Mouse (Mus musculus): ENCODE data around the gene Erbb3. TPM values are rescaled to one million over a fixed set of nuclear protein-coding genes. Genes with fewer than 3 reads are reported as not detected.
"Not testable (repeated sequence)": the region's sequence is repeated elsewhere in the genome, so short reads cannot be mapped to it uniquely, and the experiment has no call there.

Gene Erbb3
- total and polyA plus RNA-seq, 2 experiments from 2014 or later = 3.1 to 10.6 TPM

DNA sequence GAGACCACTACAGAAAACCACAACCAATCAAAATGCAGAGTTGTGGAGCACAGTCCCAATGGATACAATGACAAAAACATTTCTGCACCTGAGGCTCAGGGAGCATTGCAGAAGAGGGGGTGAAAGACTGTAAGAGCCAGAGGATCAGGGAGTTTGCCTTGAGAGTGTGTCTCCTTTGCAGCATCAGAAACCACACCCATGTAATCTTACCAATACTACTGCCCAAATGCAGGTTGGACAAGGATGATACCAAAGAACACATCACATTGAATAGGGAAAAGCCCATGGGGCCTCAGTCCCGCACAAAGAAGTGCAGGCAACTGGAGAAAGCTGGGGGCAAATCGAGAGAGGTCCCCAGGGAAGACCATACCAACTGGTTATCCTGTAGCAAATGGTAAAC is 40.3 kb upstream of the Erbb3 start:
- peaks cover 5% of the 10 kb centered on the region for H3K36me3 ChIP-seq (replicated peaks; ENCODE audit: control insufficient read depth, insufficient read depth, low read length)
- peaks cover 6% of the 10 kb centered on the region for H3K4me1 ChIP-seq (ENCODE audit: control insufficient read depth, insufficient read depth)
- H3K4me2 ChIP-seq (ENCODE audit: low read depth, low read length) = no peak overlapping the region
- H3K27ac ChIP-seq (ENCODE audit: low read depth) = no peak overlapping the region
- DNase-seq (ENCODE audit: low spot score) = no peak
- H3K4me3 ChIP-seq (ENCODE audit: low read depth, low read length) = no peak overlapping the region
- WGBS = 69% methylated on average over 2 of the region's 2 CpGs
- no peaks in the 10 kb centered on the region for H3K27me3 ChIP-seq (ENCODE audit: control insufficient read depth, insufficient read depth, low read length)
- H3K9me3 ChIP-seq (replicated peaks; ENCODE audit: control insufficient read depth, low read length) = no peaks in the 10 kb centered on the region
- no peak overlapping the region for H3K9ac ChIP-seq (replicated peaks; ENCODE audit: low read depth, low read length)
- no peak for TF ChIP-seq CTCF (IDR thresholded peaks at IDR 0.05; ENCODE audit: low read depth)
- no peak for TF ChIP-seq EP300 (IDR thresholded peaks at IDR 0.05; ENCODE audit: low read depth)
- ATAC-seq (ENCODE audit: insufficient read depth, low read depth) = no peak

DNA sequence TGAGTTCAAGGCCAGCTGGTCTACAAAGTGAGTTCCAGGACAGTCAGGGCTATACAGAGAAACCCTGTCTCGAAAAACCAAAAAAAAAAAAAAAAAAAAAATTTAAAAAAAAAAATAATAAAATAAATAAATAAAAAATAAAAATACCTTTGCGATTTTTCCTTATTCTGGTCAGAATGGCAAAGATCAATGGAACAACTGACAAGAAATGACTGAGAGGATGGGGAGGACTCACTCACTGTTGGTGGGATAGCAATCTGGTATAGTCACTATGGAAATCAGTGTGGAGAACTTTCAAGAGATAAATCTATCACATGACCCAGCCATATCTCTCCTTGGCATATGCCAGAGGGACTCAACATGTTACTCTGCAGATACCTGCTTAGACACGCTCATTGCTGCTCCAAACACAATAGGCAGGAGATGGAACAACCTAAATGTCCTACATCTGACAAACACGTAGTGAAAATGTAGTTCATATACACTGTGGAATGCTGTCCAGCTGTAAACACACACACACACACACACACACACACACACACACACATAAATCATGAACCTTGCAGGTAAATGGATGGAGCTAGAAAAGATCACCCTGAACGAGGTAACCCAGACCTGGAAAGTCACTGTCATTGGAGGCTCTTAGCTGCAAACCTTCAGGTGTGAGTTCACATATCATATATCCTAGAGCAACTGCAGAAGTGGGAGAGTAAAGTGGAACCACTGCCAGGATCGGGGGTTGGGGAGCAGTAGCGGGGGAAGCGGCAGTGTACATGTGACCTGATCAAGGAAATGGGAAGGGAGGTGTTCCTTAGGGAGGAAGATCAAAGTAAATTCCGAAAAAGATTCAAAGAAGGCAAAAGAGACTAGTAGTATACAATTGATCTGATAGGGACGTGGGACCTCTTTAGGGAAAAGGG is 38.2 kb upstream of the Erbb3 start:
- no peak for DNase-seq (ENCODE audit: low spot score)
- H3K4me3 ChIP-seq (ENCODE audit: low read depth, low read length) = no peak overlapping the region
- TF ChIP-seq CTCF (IDR thresholded peaks at IDR 0.05; ENCODE audit: low read depth) = no peak
- no peak for TF ChIP-seq EP300 (IDR thresholded peaks at IDR 0.05; ENCODE audit: low read depth)
- H3K27me3 ChIP-seq (ENCODE audit: control insufficient read depth, insufficient read depth, low read length) = no peaks in the 10 kb centered on the region
- H3K4me1 ChIP-seq (ENCODE audit: control insufficient read depth, insufficient read depth) = peaks cover 6% of the 10 kb centered on the region
- no peak overlapping the region for H3K4me2 ChIP-seq (ENCODE audit: low read depth, low read length)
- H3K9me3 ChIP-seq (replicated peaks; ENCODE audit: control insufficient read depth, low read length) = no peaks in the 10 kb centered on the region
- WGBS = 77% methylated on average over 10 of the region's 10 CpGs
- H3K27ac ChIP-seq (ENCODE audit: low read depth) = no peak overlapping the region
- H3K9ac ChIP-seq (replicated peaks; ENCODE audit: low read depth, low read length) = no peak overlapping the region
- H3K36me3 ChIP-seq (replicated peaks; ENCODE audit: control insufficient read depth, insufficient read depth, low read length) = peaks cover 15% of the 10 kb centered on the region
- ATAC-seq (ENCODE audit: insufficient read depth, low read depth) = no peak

DNA sequence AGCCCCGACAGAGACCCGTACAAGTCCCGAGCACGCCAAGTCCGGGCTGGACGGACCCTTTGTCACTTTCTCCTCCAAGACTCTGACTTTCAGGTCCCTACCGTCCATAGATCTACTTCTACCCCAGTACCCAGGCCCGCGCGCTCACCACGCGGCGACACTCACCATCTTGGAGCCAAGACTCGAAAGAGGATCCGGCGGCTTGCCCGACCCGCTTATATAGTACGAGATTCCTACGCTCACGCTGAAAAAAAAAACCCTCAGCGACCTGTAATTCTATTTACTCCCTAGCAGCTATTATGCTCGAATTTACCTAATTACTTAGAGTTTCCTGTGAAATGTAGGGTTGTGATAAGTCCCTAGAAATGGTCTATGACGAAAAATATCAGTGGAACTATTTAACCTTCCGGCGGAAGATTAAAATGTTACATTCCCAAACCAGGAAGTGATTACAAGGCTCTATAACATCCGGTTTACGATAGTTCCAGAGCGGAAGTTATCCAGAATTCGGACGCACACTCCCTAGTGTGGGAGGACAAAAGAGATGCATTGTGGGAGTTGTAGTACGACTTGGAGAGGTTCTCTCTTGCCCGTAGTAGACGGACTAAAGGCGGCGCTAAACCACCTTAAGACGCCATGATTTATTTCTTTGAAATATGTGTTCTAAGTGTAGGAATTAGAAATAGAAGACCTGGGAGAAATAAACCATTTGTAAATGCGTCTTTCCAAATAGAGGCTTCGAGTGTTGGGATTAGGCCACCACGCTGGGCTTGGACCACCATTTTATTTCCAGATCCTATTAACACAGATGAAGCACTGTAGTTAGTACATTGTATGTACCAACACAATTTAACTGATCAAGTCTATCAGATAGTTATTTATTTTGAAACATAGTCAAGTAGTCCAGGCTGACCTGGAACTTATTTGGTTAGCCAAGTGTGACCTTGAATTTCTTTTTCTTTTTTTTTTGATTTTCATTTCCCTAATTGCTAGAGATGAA is 37.2 kb upstream of the Erbb3 start, which contains the start of gene Rps26:
Gene Rps26, minus strand, starts transcription at position 437 of the 1,000 bp plus-strand sequence.
- Histone ChIP-seq H3K4me2 (ENCODE audit: low read depth, low read length) (peak within 1 kb of the TSS; percentile 79), H3K27ac (ENCODE audit: low read depth) (peak within 1 kb of the TSS; percentile 65), H3K9ac (replicated peaks; ENCODE audit: low read depth, low read length) (peak within 1 kb of the TSS; percentile 70), H3K36me3 (replicated peaks; ENCODE audit: control insufficient read depth, insufficient read depth, low read length) (peaks cover 15% of the 10 kb centered on the region), H3K27me3 (ENCODE audit: control insufficient read depth, insufficient read depth, low read length) (no peaks in the 10 kb centered on the region), H3K9me3 (replicated peaks; ENCODE audit: control insufficient read depth, low read length) (no peaks in the 10 kb centered on the region), H3K4me1 (ENCODE audit: control insufficient read depth, insufficient read depth) (peaks cover 6% of the 10 kb centered on the region), H3K4me3 (ENCODE audit: low read depth, low read length) (peak within 1 kb of the TSS; percentile 75)
- TF ChIP-seq EP300 (IDR thresholded peaks at IDR 0.05; ENCODE audit: low read depth) (peak; percentile 92), CTCF (IDR thresholded peaks at IDR 0.05; ENCODE audit: low read depth) (peak; percentile 48)
- ATAC-seq (ENCODE audit: insufficient read depth, low read depth) (peak; percentile 99), DNase-seq (ENCODE audit: low spot score) (peak; percentile 99)
- WGBS = 1% methylated on average over 40 of the region's 40 CpGs

DNA sequence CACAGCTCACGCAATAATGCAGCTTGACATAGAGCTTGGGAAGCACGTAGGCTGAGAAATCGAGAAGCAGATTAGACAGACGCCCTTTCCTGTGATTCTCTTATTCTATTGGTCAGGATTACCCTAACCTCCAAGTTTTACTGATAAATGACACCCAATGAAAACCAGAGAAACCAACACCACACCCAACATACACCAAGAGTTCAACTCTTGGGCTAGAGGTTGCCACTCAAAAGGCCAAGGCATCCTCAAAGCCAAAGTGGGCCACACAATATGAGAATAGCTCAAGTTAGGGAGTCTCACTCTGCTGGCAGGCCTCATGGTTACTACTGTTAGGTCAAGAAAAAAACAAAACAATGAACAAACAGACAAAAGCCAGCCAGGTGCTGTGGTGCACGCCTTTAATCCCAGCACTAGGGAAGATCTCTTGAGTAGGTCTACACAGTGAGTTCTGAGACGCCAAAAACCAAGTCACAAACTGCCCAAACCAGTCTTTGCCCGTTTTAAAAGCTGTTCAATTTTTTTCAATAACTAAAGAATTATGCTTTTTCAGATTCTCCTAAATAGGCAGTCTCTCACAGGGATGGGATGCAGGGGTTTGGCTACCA is 35.9 kb upstream of the Erbb3 start:
- Histone ChIP-seq H3K36me3 (replicated peaks; ENCODE audit: control insufficient read depth, insufficient read depth, low read length) (peaks cover 15% of the 10 kb centered on the region), H3K9me3 (replicated peaks; ENCODE audit: control insufficient read depth, low read length) (no peaks in the 10 kb centered on the region), H3K4me2 (ENCODE audit: low read depth, low read length) (peak overlapping the region; percentile 79), H3K9ac (replicated peaks; ENCODE audit: low read depth, low read length) (peak overlapping the region; percentile 70), H3K4me3 (ENCODE audit: low read depth, low read length) (peak overlapping the region; percentile 75), H3K27me3 (ENCODE audit: control insufficient read depth, insufficient read depth, low read length) (no peaks in the 10 kb centered on the region), H3K27ac (ENCODE audit: low read depth) (peak overlapping the region; percentile 65; the same call in 1 of the 2 replicates), H3K4me1 (ENCODE audit: control insufficient read depth, insufficient read depth) (peaks cover 6% of the 10 kb centered on the region)
- ATAC-seq (ENCODE audit: insufficient read depth, low read depth) (no peak), DNase-seq (ENCODE audit: low spot score) (no peak)
- no peak for TF ChIP-seq EP300 (IDR thresholded peaks at IDR 0.05; ENCODE audit: low read depth)
- TF ChIP-seq CTCF (IDR thresholded peaks at IDR 0.05; ENCODE audit: low read depth) = no peak
- 36% methylated on average over 7 of the region's 7 CpGs for WGBS

DNA sequence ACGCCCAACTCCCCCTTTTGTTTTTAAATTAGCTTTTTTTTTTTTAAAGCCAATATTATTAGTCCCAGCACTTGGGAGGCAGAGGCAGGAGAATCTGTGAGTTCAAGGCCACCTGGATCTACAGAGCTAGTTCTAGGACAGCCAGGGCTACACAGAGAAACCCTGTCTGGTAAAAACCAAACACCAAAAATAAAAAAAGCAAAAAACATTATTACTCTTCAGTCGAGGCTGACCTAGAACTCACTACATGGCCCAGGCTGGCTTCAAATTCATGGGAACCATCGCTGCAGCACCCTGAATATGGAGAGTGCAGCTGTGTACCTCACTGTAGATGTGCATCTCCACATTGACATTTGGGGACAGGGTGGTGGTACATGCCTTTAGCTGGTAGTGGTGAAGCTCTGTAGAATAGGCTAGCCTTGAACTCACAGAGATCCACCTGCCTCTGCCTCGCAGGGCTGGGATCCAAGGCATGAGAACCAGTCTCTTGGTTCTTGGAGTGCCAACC is 33.7 kb upstream of the Erbb3 start:
- not testable (repeated sequence) for H3K4me1 ChIP-seq (ENCODE audit: control insufficient read depth, insufficient read depth); DNase-seq (ENCODE audit: low spot score); H3K9me3 ChIP-seq (replicated peaks; ENCODE audit: control insufficient read depth, low read length); H3K27ac ChIP-seq (ENCODE audit: low read depth); ATAC-seq (ENCODE audit: insufficient read depth, low read depth); H3K4me3 ChIP-seq (ENCODE audit: low read depth, low read length); H3K4me2 ChIP-seq (ENCODE audit: low read depth, low read length); H3K9ac ChIP-seq (replicated peaks; ENCODE audit: low read depth, low read length); H3K27me3 ChIP-seq (ENCODE audit: control insufficient read depth, insufficient read depth, low read length)
- WGBS = 86% methylated on average over 4 of the region's 4 CpGs
- H3K36me3 ChIP-seq (replicated peaks; ENCODE audit: control insufficient read depth, insufficient read depth, low read length) = peaks cover 15% of the 10 kb centered on the region
